Mouse (Mus musculus) kidney, adult 2 months (tissue): ENCODE measurements at regions not wholly inside any gene's neighbourhood (a gene's known extent, or its start where the extent isn't known, plus 50 kb on each side); places are given as distances from the start of the nearest gene placed in this dataset.

Experiments used
- DNase-seq: peaks from one replicate; pipeline ENCODE4 v3.0.0; 2021
- H3K27ac ChIP-seq: fragments of 200-500 bp; 2 replicates; pipeline ENCODE4 v1.5.1; 2012; ENCODE audit warnings: low read depth, low read length, control low read depth, inconsistent platforms; ENCODE audit not compliant: insufficient read depth
- H3K27me3 ChIP-seq: fragments of 200-500 bp; replicated peaks from 2 replicates; pipeline ENCODE4 v1.6.1; 2012; ENCODE audit warnings: mild to moderate bottlenecking, moderate library complexity, low read length, inconsistent platforms; ENCODE audit not compliant: control insufficient read depth, insufficient read depth
- H3K36me3 ChIP-seq: fragments of 200-500 bp; 2 replicates; pipeline ENCODE4 v1.6.1; 2012; ENCODE audit warnings: mild to moderate bottlenecking, moderate library complexity, low read length, inconsistent platforms; ENCODE audit not compliant: control insufficient read depth, insufficient read depth
- H3K4me1 ChIP-seq: fragments of 200-500 bp; 2 replicates; pipeline ENCODE4 v1.6.1; 2011; ENCODE audit warnings: low read length; ENCODE audit not compliant: control insufficient read depth, insufficient read depth
- H3K4me3 ChIP-seq: fragments of 200-500 bp; 2 replicates; pipeline ENCODE4 v1.5.1; 2011; ENCODE audit warnings: mild to moderate bottlenecking, low read depth, low read length, control low read depth; ENCODE audit not compliant: insufficient read depth
- CTCF ChIP-seq: fragments of 200-500 bp; conservative IDR thresholded peaks from 2 replicates; pipeline ENCODE4 v1.5.1; 2011; ENCODE audit warnings: low read depth, mild to moderate bottlenecking, control low read depth, low read length, moderate library complexity, mixed read lengths; ENCODE audit not compliant: insufficient read depth, insufficient read length
- POLR2A ChIP-seq: fragments of 200-500 bp; IDR thresholded peaks from one replicate; pipeline ENCODE4 v1.6.1; 2011; ENCODE audit warnings: low read depth, low read length, control low read depth
- WGBS: fragments of 180-500 bp; shearing (Covaris S2); methylation state at CpG from one replicate; pipeline ENCODE4 v1.1.7; 2018; 5-methylcytosine and 5-hydroxymethylcytosine counted together

GRCm38 (mm10) chr3:66690906-66691522 is 290.2 kb upstream of the Rsrc1 start:
- H3K27ac ChIP-seq, result no peak overlapping the region
- WGBS, result 73% methylated on average over 10 of the region's 10 CpGs
- no peak for DNase-seq

GRCm38 (mm10) chr3:66695125-66695524 is 286.1 kb upstream of the Rsrc1 start:
- H3K4me1 ChIP-seq, result no peaks in the 10 kb centered on the region
- H3K27ac ChIP-seq, result no peak overlapping the region
- H3K27me3 ChIP-seq, result no peaks in the 10 kb centered on the region
- WGBS, result 92% methylated on average over 2 of the region's 2 CpGs
- H3K4me3 ChIP-seq, result no peak overlapping the region
- no peak for DNase-seq
- H3K36me3 ChIP-seq, result no peaks in the 10 kb centered on the region
- TF ChIP-seq CTCF, result no peak
- no peak for TF ChIP-seq POLR2A

More at GRCm38 (mm10) chr3:66690906-66691522, 290.2 kb upstream of the Rsrc1 start:
- TF ChIP-seq POLR2A (no peak), CTCF (no peak)
- H3K27me3 ChIP-seq, result no peaks in the 10 kb centered on the region
- H3K36me3 ChIP-seq, result no peaks in the 10 kb centered on the region
- H3K4me1 ChIP-seq, result no peaks in the 10 kb centered on the region
- H3K4me3 ChIP-seq, result no peak overlapping the region

- H3K27ac ChIP-seq, result no peak overlapping the region
- no peak for TF ChIP-seq CTCF
- TF ChIP-seq POLR2A, result no peak
- 94% methylated on average over 6 of the region's 6 CpGs for WGBS
- no peaks in the 10 kb centered on the region for H3K4me1 ChIP-seq
- H3K27me3 ChIP-seq, result no peaks in the 10 kb centered on the region
- no peaks in the 10 kb centered on the region for H3K36me3 ChIP-seq
- no peak for DNase-seq
- H3K4me3 ChIP-seq, result no peak overlapping the region
Measured at GRCm38 (mm10) chr3:66695661-66696253, 285.4 kb upstream of the Rsrc1 start.

- H3K4me3 ChIP-seq, result no peak overlapping the region
- H3K27me3 ChIP-seq, result no peaks in the 10 kb centered on the region
- TF ChIP-seq CTCF, result no peak
- TF ChIP-seq POLR2A, result no peak
- no peak overlapping the region for H3K27ac ChIP-seq
- WGBS, result 77% methylated on average over 5 of the region's 5 CpGs
- DNase-seq, result no peak
- no peaks in the 10 kb centered on the region for H3K4me1 ChIP-seq
- no peaks in the 10 kb centered on the region for H3K36me3 ChIP-seq
Measured at GRCm38 (mm10) chr3:66698083-66698482, 283.1 kb upstream of the Rsrc1 start.

GRCm38 (mm10) chr3:66705766-66706165 is 275.4 kb upstream of the Rsrc1 start:
- WGBS, result 74% methylated on average over 4 of the region's 4 CpGs
- Histone ChIP-seq H3K4me3 (no peak overlapping the region), H3K27me3 (no peaks in the 10 kb centered on the region), H3K27ac (no peak overlapping the region), H3K36me3 (no peaks in the 10 kb centered on the region), H3K4me1 (no peaks in the 10 kb centered on the region)
- no peak for DNase-seq
- TF ChIP-seq POLR2A (no peak), CTCF (no peak)

GRCm38 (mm10) chr3:66735468-66735867 is 245.7 kb upstream of the Rsrc1 start:
- WGBS, result 87% methylated on average over 1 of the region's 1 CpGs
- Histone ChIP-seq H3K4me1 (no peaks in the 10 kb centered on the region), H3K27ac (no peak overlapping the region), H3K27me3 (no peaks in the 10 kb centered on the region), H3K4me3 (no peak overlapping the region), H3K36me3 (no peaks in the 10 kb centered on the region)
- TF ChIP-seq POLR2A (no peak), CTCF (no peak)
- no peak for DNase-seq

- DNase-seq, result peak; percentile 25
- WGBS, result 42% methylated on average over 12 of the region's 12 CpGs
- H3K27me3 ChIP-seq, result no peaks in the 10 kb centered on the region
Measured at GRCm38 (mm10) chr3:66738201-66739062, 242.8 kb upstream of the Rsrc1 start.

More at GRCm38 (mm10) chr3:66738201-66739062, 242.8 kb upstream of the Rsrc1 start:
- no peak for TF ChIP-seq POLR2A
- no peak for TF ChIP-seq CTCF
- H3K4me3 ChIP-seq, result no peak overlapping the region
- no peaks in the 10 kb centered on the region for H3K36me3 ChIP-seq
- no peaks in the 10 kb centered on the region for H3K4me1 ChIP-seq
- H3K27ac ChIP-seq, result no peak overlapping the region
